Mouse (Mus musculus) thymus, postnatal 10 days (tissue): ENCODE results near the gene Mum1.
A peak's percentile ranks its signal among the peaks of the same experiment; 100 is the strongest.

Experiments used
- DNase-seq, 2 experiments: peaks; one replicate each; pipeline ENCODE4 v3.0.0; 2021; ENCODE audit warnings: low spot score in 2 of 2

Mum1 gene

GRCm38 (mm10) chr10:80271186-80271843 lies 45.1 kb downstream of the Mum1 start:
- DNase-seq = no peak

DNA sequence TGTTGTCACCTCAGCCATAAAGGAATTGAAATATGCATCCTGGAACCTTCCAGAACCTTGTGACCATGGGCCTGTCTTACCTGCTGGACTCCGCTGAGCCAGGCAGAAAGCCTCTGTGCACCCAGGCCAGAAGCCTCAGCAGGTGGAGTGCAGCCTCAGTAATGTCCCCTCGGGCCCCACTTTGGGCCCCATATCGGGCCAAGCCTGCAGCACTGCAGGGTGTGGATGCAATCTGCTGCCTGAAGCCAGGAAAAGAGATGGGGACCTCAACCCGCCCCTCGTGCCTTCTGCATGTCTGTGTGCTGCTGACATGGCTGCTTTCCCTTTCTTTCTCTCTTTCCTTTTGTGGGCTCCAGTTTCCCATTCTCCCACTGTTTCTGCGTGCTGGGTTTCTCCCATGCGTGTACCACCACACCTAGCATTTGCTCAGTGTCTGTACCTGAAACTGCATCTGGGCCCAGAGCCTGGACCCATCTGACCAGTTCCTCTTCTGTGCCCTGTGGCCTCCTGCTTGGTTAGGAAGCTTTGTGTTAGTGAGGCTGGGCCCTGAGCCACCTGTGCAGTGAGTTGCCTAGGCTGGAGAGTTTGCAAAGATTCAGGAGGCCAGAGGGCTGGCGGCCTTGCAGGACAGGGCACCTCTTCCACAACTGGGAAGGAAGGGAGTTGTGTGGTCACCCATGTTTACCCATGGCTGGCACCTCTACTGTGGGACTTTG lies 45.8 kb downstream of the Mum1 start:
- DNase-seq = no peak

- no peak for DNase-seq
Measured at GRCm38 (mm10) chr10:80273847-80274246, 47.6 kb downstream of the Mum1 start.

DNA sequence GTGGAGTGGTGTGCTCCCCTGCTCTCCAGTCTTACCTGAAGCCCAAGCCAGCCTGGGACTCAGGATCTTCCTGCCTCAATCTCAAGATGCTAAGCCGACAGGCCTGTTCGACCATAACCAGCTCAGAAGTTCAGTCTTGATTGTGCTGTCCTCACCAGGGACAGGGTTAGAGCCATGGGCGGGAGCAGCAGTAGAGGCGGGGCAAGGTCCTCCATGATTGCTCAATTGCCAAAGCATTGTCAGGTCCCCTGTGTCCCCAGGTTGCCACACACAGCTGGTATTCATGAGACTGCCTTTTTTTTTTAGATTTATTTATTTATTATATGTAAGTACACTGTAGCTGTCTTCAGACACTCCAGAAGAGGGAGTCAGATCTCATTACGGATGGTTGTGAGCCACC lies 50.0 kb downstream of the Mum1 start:
- DNase-seq = no peak

DNA sequence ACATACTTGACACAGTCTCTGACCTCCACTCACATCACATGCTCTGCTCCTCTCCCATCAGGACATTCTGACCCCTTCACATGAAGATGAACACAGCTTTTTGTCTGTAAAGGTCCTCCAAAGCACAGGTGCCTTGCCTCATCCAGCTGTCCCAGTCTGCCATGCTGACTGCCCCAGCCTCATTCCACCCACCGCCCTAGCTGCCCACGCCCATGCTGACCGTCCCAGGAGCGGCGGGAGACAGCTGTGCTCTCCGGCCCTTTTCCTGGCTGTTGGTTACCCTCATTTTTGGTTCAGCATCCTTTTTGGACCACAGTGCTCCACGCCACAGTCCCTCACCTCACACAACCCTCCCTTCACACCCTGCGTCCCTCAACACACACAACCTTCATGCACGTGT lies 52.2 kb downstream of the Mum1 start:
- no peak for DNase-seq

GRCm38 (mm10) chr10:80279273-80279672 lies 53.0 kb downstream of the Mum1 start:
- no peak for DNase-seq

GRCm38 (mm10) chr10:80281304-80281703 lies 55.1 kb downstream of the Mum1 start:
- no peak for DNase-seq

DNA sequence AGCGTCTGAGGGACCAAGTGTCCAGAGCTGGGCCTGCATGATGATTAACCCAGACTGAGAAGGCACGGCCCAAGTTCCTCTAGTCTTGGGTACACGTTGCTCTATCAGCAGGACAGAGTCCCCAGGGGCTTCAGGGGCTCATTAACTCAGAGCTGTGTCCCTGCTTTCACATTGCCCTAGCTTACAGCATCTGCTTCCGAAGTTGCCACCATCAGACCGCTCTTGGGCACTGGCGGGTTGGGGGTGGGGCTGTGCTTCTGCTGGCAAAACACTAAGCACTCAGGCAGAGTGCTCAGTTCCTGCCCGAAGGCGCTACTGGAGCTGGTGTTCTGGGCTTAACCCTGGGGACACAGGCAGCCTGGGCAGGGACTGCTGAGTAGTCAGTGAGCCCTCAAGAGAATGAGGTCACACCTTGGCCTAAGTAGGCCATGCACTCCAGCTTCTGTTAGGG lies 55.7 kb downstream of the Mum1 start:
- no peak for DNase-seq

GRCm38 (mm10) chr10:80282481-80283441 lies 56.5 kb downstream of the Mum1 start:
- no peak for DNase-seq

DNA sequence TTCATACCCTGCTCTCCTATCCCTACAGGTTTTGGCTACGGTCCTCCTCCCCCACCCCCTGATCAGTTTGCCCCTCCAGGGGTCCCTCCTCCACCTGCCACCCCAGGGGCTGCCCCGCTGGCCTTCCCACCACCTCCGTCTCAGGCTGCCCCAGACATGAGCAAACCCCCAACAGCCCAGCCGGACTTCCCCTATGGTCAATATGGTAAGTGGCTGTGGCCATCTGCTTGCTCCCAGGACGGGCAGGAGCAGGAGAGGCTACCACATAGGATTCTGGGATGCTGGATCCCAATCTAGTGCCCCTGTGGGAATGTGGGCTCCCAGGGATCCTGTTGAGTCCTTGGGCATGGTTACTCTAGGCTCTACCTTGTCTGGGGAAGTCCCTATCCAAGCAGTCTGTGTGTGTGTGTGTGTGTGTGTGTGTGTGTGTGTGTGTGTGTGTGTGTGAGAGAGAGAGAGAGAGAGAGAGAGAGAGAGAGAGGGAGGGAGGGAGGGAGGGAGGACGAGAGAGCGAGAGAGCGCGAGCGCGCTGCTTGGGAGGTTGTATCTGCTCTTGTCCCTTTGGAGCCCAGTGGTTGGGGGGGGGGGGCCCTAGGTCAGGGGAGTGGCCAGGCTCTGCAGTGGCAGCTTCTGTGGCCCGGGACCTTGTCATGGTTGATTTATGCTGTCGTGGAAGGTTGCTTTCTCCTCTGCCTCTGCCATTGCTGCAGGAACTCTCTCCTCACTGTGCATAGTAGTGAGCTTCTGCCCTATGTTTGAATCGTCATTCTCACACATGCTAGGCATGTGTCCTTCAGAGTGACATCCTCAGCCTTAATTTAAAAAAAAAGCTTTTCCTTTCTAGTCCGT lies 59.2 kb downstream of the Mum1 start:
- DNase-seq = no peak

DNA sequence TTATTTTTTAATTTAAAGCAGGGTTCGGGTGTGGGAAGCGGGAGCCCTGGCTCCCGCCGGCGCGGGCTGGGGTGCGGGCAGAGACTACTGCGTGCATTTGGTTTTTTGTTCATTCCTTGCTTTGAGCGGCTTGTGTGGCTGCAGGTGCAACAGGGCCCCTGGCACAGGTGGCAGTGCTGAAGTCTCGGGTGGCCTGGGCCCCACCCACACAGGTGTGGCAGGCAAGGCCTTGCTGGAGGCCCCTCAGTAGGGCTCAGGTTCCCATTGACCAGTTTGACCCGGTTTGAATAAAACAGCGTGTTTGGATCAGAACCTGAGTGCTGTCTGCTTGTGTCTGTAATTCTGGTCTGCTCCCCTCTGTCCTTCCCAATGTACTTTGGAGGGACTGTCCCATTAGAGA lies 61.9 kb downstream of the Mum1 start:
- no peak for DNase-seq

- no peak for DNase-seq
Measured at GRCm38 (mm10) chr10:80288657-80289056, 62.4 kb downstream of the Mum1 start.

- DNase-seq = peak; percentile 92 to 94
Measured at GRCm38 (mm10) chr10:80292251-80293146, 66.3 kb downstream of the Mum1 start, which contains the start of gene Rps15. Rps15 (plus strand) TSS chr10:80292453.

DNA sequence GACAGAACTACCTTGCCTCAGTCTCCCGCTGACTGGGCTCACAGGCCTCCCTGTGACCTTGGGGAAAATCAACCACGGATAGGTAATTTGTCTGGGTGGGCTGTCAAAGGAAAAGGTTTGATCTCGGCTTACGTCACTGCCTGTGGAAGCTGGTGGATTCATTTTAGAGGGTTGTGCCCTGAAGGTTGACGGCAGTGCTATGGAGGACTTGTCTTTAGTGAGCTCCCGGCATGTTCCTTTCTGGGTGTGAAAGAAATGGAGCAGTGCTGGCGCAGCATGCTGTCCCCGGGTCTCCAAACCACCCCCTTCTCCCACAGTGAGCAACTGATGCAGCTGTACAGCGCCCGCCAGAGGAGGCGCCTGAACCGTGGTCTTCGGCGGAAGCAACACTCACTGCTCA lies 67.1 kb downstream of the Mum1 start:
- DNase-seq = no peak
